Mouse (Mus musculus) embryo, embryonic 9.5 days (tissue): Measurements from ENCODE around the gene Ehf.
A peak's percentile ranks its signal among the peaks of the same experiment; 100 is the strongest.

Experiments
- DNase-seq: peaks from one replicate; pipeline ENCODE4 v3.0.0-alpha.2; 2017; ENCODE audit errors: extremely low spot score

The Ehf gene

GRCm38 (mm10) chr2:103303132-103303531 lies at the start of gene Ehf:
Ehf (minus strand) TSS chr2:103303278.
- no peak for DNase-seq

DNA sequence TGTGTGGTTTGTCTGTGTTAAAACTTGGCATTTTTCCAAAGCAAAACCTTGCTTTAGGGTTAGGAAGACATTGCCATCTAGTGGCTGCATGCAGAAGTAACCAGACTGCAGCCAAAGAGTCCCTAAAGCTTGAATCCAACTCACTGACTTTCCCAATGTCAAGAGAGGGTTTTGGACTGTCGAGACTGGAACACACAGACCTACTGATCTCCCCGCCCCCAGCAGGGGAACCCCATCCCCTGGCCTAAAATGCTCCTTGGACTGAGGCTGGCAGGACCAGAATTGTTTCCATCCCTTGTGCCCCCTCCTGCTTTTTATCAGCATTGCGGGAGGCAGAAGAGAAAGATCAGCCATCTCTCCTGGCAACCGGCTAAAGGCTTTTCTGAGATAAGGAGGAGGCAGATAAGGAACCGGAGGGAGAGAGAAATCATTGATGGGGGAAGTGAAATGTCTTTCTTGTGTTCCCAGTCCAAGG lies 44.4 kb upstream of the Ehf start:
- peak; percentile 51 for DNase-seq

GRCm38 (mm10) chr2:103346751-103347289 lies 43.7 kb upstream of the Ehf start:
- DNase-seq, result no peak

- no peak for DNase-seq
These were observed 40.5 kb upstream of the Ehf start for GRCm38 (mm10) chr2:103343611-103344010.

DNA sequence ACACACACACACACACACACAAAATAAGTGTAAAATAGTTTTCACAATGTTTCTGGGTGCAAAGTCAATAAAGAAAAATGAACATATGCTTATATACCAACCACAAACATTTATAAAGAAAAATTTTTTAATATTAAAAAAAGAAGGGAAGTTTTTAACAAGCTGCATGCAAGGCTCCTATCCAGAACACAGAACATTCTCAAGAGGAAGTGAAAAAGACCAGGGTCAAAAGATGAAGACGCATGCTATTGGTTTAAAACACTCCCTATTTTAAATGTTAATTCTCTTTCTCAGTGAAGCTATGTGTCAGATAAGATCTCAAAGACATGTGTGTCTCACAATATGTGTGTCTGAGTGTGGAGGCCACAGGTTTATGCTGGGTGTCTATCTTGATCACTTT lies 39.0 kb upstream of the Ehf start:
- no peak for DNase-seq

DNA sequence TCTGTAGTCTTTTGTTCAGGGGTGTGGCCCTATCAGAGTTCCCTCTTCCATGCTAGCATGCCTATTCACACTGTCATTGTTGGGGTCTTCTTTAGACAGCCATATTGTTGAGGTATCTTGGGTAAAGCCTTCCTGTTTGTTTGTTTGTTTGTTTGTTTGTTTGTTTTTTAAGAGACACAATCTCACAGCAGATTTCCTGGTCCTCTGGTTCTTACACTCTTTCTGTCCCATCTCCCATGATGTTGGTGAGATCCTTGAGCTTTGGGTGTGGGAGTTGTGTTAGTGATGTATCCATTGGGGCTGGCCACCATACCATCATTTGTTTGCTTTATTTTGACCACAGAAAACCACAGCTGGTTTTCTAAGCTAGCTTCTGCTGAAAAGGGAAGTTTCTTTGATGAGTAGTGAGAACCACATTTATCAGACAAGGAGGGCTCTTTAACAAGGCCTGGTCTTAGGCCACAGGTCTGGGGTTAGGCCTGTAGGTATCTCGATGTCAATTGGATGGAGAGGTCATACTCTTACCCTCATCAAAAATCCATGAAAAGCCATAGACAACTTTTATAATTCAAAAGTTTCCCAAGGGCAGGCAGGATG lies 38.4 kb upstream of the Ehf start:
- DNase-seq, result no peak

DNA sequence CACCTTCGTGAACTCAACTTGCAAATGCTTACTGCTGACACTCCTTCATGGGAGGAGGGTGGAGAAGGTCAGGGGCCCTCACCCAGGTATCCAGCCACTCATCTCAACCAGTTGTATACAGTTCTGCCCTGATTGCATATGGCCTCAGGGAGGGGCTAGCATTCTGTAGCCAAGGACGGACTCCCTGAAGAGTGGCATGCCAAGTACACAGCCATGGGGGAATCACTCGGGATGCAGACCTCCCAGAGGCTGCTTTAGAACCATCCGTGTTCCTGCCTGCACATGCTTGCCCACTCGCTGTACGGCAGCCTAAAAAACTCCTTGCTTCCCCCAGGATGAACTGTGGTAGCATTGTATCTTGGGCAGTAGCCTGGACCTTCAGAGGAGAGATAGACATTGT lies 35.6 kb upstream of the Ehf start:
- DNase-seq, result no peak

DNA sequence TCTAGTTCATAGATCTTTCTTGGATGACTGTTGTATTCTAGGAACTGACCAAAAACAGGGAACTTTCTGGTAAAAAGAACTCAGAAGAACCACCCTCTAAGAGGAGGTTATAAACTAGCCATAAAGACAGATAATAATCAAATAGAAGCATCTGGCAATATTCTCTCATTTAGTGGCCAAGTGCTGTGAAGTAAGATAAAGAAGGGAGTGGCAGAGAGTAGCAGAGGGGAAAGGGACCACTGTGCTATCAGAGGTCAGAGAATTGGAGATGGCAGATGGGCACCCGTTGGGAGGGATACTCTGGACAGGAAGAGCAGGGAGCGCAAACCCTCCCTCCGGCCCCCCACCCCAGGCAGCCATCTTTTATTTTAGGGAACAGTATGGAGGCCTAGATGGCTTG lies 34.3 kb upstream of the Ehf start:
- no peak for DNase-seq

GRCm38 (mm10) chr2:103336621-103337020 lies 33.5 kb upstream of the Ehf start:
- no peak for DNase-seq

GRCm38 (mm10) chr2:103336000-103336399 lies 32.9 kb upstream of the Ehf start:
- DNase-seq, result no peak

GRCm38 (mm10) chr2:103331666-103332191 lies 28.7 kb upstream of the Ehf start:
- DNase-seq, result no peak

DNA sequence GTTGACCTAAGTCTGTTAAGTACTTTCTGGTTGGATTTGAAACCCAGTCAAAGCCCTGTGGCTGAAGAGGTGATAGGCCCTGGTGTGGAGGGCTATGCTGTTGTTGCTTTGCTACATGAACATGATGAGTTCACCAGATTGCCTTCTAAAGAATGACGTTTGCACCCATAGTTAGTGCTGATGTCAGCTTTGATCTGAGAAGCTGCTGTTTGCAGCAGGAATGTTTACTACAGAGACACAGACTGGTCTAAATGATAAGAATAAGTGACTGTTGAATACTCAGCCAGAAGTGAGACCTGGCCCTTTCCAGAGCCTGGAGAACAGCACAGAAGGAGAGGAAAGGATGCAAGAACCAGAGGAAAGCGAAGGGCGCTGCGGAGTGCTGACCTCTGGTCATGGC lies 25.7 kb upstream of the Ehf start:
- no peak for DNase-seq

DNA sequence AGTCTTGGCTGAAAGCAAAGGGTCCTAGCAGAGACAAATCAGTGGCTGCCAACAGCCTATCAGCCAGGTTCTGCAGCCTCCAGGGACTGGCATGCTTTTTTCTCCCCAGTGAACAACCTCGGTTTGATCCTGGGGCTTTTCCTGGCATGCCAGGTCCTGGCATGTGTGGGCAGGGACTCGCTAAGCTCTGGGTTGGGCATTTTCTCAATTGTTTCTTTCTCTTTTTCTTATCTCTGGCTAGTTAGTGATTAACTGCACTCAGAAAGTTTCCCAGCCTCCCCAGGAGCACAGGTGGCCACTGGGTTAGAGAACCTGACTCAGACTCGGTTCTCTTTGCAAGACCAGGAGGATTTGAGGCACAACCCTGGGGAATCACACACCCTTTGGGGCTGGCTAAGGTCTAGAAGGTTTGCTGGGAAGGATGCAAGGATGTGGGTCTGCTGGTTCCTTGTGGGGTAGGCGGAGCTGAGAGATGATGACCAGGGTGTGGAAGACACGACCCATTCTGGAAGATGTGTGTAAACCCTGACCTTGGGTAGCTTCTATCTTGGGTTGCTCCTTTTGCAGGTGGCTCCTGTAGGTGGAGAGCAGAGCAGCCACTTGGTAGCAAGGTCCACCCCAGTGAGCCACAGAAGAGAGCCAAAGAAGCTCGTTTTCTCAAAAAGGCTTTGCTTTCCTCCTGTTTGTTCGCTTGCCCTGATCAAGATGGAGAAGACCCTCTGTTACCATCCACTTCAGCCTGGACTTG lies 22.4 kb upstream of the Ehf start:
- no peak for DNase-seq

- no peak for DNase-seq
These were observed 21.2 kb upstream of the Ehf start for GRCm38 (mm10) chr2:103324320-103324719.

- DNase-seq, result no peak
These were observed 19.1 kb upstream of the Ehf start for GRCm38 (mm10) chr2:103322171-103322570.

- DNase-seq, result no peak
These were observed 18.6 kb upstream of the Ehf start for GRCm38 (mm10) chr2:103321638-103322037.

DNA sequence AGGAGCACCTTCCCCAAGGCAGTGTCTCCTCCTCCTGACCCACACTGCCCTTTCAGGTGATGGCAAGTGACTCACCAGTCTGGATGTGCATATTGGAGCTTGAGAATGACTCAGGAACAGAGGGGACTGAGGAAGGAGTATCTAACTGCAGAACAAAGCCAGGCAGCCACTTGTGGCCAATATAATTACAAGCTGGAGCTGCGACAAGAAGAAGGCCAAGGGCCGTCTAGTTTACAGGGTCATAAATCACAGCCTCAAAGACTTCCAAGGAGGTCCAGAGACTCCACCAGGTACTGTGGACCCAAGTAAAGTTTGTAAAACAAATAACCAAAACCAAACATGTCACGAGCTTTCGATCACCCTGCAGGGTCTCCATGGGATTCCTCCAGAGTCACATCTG lies 10.9 kb upstream of the Ehf start:
- DNase-seq, result no peak

GRCm38 (mm10) chr2:103312640-103313039 lies 9.6 kb upstream of the Ehf start:
- DNase-seq, result no peak

- no peak for DNase-seq
These were observed 7.6 kb upstream of the Ehf start for GRCm38 (mm10) chr2:103310663-103311062.

- no peak for DNase-seq
These were observed 3.6 kb upstream of the Ehf start for GRCm38 (mm10) chr2:103306686-103307085.

GRCm38 (mm10) chr2:103302669-103303068 lies 409 bp downstream of the Ehf start:
- no peak for DNase-seq

- no peak for DNase-seq
These were observed 4.2 kb downstream of the Ehf start for GRCm38 (mm10) chr2:103298711-103299463.
